Mouse (Mus musculus): ENCODE measurements around the gene Pmf1. TPM values are rescaled to one million over a fixed set of nuclear protein-coding genes. Genes with fewer than 3 reads are reported as not detected.
"Not testable (repeated sequence)": the region's sequence is repeated elsewhere in the genome, so short reads cannot be mapped to it uniquely, and the experiment has no call there.

Gene Pmf1
- polyA plus RNA-seq, 1 experiment from 2014 or later: 173 TPM

DNA sequence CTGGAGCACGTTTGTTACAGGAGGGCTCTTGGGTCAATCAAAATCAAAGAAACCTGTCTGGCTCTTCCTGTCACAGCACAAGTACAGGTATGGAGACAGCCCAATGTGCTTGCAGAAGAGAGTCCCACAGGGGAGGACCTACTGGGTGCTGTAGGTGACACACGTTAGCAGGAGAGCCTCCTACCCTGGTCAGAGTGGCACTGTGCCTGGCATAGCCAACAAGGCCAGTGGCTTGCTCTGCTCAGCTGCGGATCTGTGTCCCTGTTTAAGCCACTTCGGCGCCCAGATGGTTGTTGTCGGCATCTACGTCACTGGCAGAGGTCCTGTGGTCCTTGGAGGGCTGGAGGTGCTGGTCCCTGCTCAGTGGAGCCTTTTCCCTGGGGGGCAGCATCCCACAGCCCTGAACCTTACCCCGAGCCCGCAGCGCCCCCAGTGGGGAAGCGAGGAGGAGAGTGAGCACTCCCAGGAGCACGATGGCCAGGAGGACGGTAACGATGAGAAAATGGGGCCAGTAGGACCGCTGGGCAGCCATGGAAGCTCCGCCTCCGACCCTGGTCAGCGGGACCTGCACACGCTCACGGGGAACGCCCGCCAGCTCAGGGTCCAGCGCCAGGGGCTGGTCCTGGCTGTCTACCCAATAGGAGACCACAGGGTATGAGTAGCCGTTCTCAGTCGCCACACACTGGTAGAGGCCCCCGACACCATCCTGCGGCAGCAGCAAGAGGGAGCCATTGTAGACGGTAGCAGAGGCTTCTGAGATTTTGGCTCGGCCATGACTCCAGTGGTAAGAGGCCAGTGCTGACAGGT, 26.5 kb upstream of the Pmf1 start:
- 8% methylated on average over 29 of the region's 29 CpGs for WGBS
- Histone ChIP-seq H3K4me3 (ENCODE audit: low read depth, low read length) (peak overlapping the region; percentile 33), H3K9me3 (ENCODE audit: low read depth, low read length) (no peaks in the 10 kb centered on the region), H3K4me1 (ENCODE audit: insufficient read depth) (no peaks in the 10 kb centered on the region; the same call in 1 of the 2 replicates), H3K27ac (ENCODE audit: low read depth) (peak overlapping the region; percentile 36; the same call in 1 of the 2 replicates), H3K4me2 (peak overlapping the region; percentile 72), H3K36me3 (ENCODE audit: insufficient read depth) (no peaks in the 10 kb centered on the region), H3K27me3 (ENCODE audit: insufficient read depth, low read length) (no peaks in the 10 kb centered on the region), H3K9ac (peak overlapping the region; percentile 50)
- TF ChIP-seq CTCF (IDR thresholded peaks at IDR 0.05; ENCODE audit: low read depth): peak; percentile 76
- ATAC-seq (ENCODE audit: insufficient read depth): peak; percentile 93
- DNase-seq: peak; percentile 76

DNA sequence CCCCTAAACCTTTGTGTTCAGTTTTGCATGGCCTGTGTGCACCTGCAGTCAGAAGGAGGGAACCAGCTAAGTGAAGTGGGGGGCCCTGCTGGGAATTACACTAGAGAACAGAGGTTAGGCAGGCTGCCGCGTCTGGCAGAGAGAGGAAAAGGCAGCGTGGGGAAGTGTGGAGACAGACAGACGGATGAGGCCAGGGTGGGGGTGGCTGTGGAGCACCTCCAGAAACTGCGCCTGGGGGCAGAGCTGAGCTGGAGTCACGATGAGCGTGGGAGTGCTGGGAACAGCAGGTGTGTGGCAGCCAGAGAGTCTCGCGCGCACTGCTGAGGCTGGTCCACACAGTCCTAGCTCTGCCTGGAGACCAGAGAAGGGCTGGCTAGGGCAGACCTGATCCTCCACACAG, 25.4 kb upstream of the Pmf1 start:
- Histone ChIP-seq H3K4me1 (ENCODE audit: insufficient read depth) (no peaks in the 10 kb centered on the region; the same call in 1 of the 2 replicates), H3K4me3 (ENCODE audit: low read depth, low read length) (no peak overlapping the region), H3K9ac (no peak overlapping the region), H3K36me3 (ENCODE audit: insufficient read depth) (no peaks in the 10 kb centered on the region), H3K27ac (ENCODE audit: low read depth) (no peak overlapping the region), H3K9me3 (ENCODE audit: low read depth, low read length) (no peaks in the 10 kb centered on the region), H3K27me3 (ENCODE audit: insufficient read depth, low read length) (no peaks in the 10 kb centered on the region), H3K4me2 (no peak overlapping the region)
- no peak for DNase-seq
- no peak for ATAC-seq (ENCODE audit: insufficient read depth)
- TF ChIP-seq CTCF (IDR thresholded peaks at IDR 0.05; ENCODE audit: low read depth): no peak
- 60% methylated on average over 10 of the region's 10 CpGs for WGBS

GRCm38 (mm10) chr3:88428639-88429038, 18.5 kb upstream of the Pmf1 start:
- not testable (repeated sequence) for H3K9me3 ChIP-seq (ENCODE audit: low read depth, low read length); DNase-seq; ATAC-seq (ENCODE audit: insufficient read depth); H3K36me3 ChIP-seq (ENCODE audit: insufficient read depth); H3K4me3 ChIP-seq (ENCODE audit: low read depth, low read length); H3K4me1 ChIP-seq (ENCODE audit: insufficient read depth); H3K4me2 ChIP-seq; H3K9ac ChIP-seq; H3K27ac ChIP-seq (ENCODE audit: low read depth); H3K27me3 ChIP-seq (ENCODE audit: insufficient read depth, low read length)
- 65% methylated on average over 8 of the region's 8 CpGs for WGBS

GRCm38 (mm10) chr3:88427342-88427905, 17.3 kb upstream of the Pmf1 start:
- H3K4me1 ChIP-seq (ENCODE audit: insufficient read depth): peaks cover 9% of the 10 kb centered on the region; the same call in 1 of the 2 replicates
- no peak for ATAC-seq (ENCODE audit: insufficient read depth)
- 73% methylated on average over 4 of the region's 4 CpGs for WGBS

GRCm38 (mm10) chr3:88425708-88426420, 15.7 kb upstream of the Pmf1 start:
- TF ChIP-seq CTCF (IDR thresholded peaks at IDR 0.05; ENCODE audit: low read depth): no peak
- H3K4me3 ChIP-seq (ENCODE audit: low read depth, low read length): no peak overlapping the region

More at GRCm38 (mm10) chr3:88427342-88427905, 17.3 kb upstream of the Pmf1 start:
- Histone ChIP-seq H3K9ac (no peak overlapping the region), H3K27ac (ENCODE audit: low read depth) (no peak overlapping the region), H3K36me3 (ENCODE audit: insufficient read depth) (no peaks in the 10 kb centered on the region), H3K27me3 (ENCODE audit: insufficient read depth, low read length) (no peaks in the 10 kb centered on the region), H3K9me3 (ENCODE audit: low read depth, low read length) (no peaks in the 10 kb centered on the region), H3K4me2 (no peak overlapping the region), H3K4me3 (ENCODE audit: low read depth, low read length) (no peak overlapping the region)
- no peak for TF ChIP-seq CTCF (IDR thresholded peaks at IDR 0.05; ENCODE audit: low read depth)
- no peak for DNase-seq

GRCm38 (mm10) chr3:88425330-88425689, 15.2 kb upstream of the Pmf1 start:
- no peaks in the 10 kb centered on the region for H3K9me3 ChIP-seq (ENCODE audit: low read depth, low read length)
- H3K4me3 ChIP-seq (ENCODE audit: low read depth, low read length): peak overlapping the region; percentile 72
- no peaks in the 10 kb centered on the region for H3K27me3 ChIP-seq (ENCODE audit: insufficient read depth, low read length)
- 8% methylated on average over 2 of the region's 2 CpGs for WGBS
- DNase-seq (no peak), ATAC-seq (ENCODE audit: insufficient read depth) (no peak)
- no peak for TF ChIP-seq CTCF (IDR thresholded peaks at IDR 0.05; ENCODE audit: low read depth)
- H3K27ac ChIP-seq (ENCODE audit: low read depth): no peak overlapping the region
- peak overlapping the region; percentile 86 for H3K4me2 ChIP-seq
- peaks cover 9% of the 10 kb centered on the region; the same call in 1 of the 2 replicates for H3K4me1 ChIP-seq (ENCODE audit: insufficient read depth)
- H3K9ac ChIP-seq: no peak overlapping the region
- peaks cover 12% of the 10 kb centered on the region for H3K36me3 ChIP-seq (ENCODE audit: insufficient read depth)

More at GRCm38 (mm10) chr3:88425708-88426420, 15.7 kb upstream of the Pmf1 start:
- H3K27ac ChIP-seq (ENCODE audit: low read depth): no peak overlapping the region
- peaks cover 7% of the 10 kb centered on the region for H3K36me3 ChIP-seq (ENCODE audit: insufficient read depth)
- no peak overlapping the region for H3K9ac ChIP-seq
- H3K4me1 ChIP-seq (ENCODE audit: insufficient read depth): peaks cover 9% of the 10 kb centered on the region; the same call in 1 of the 2 replicates
- WGBS: 80% methylated on average over 10 of the region's 10 CpGs
- DNase-seq (no peak), ATAC-seq (ENCODE audit: insufficient read depth) (no peak)
- no peaks in the 10 kb centered on the region for H3K27me3 ChIP-seq (ENCODE audit: insufficient read depth, low read length)
- H3K9me3 ChIP-seq (ENCODE audit: low read depth, low read length): no peaks in the 10 kb centered on the region
- H3K4me2 ChIP-seq: peak overlapping the region; percentile 86
